Mouse (Mus musculus) small intestine, adult 2 months (tissue): Measurements from ENCODE around the gene Higd1b.

ENCODE experiments used
- CTCF ChIP-seq: fragments of 200-500 bp; IDR thresholded peaks from 2 replicates; pipeline ENCODE4 v1.5.1; 2012; ENCODE audit warnings: low read depth, mild to moderate bottlenecking, control low read depth, inconsistent platforms, low read length, moderate library complexity, mixed read lengths; ENCODE audit not compliant: insufficient replicate concordance, insufficient read length; ENCODE audit errors: extremely low read depth
- POLR2A ChIP-seq: fragments of 200-500 bp; IDR thresholded peaks from 2 replicates; pipeline ENCODE4 v1.6.1; 2012; ENCODE audit warnings: low read depth, mild to moderate bottlenecking, control low read depth, inconsistent platforms, low read length, moderate library complexity

- TF ChIP-seq CTCF (no peak), POLR2A (no peak)
These were observed 24.3 kb downstream of the Higd1b start for GRCm38 (mm10) chr11:102859933-102860332.
